Mouse (Mus musculus): ENCODE results near the gene Gdap1l1. TPM values are rescaled to one million over a fixed set of nuclear protein-coding genes. Genes with fewer than 3 reads are reported as not detected.

Gdap1l1 gene
- total and polyA plus RNA-seq, 3 experiments: 0.25 TPM; not detected in 2

- 55% methylated on average over 6 of the region's 6 CpGs for WGBS
Measured at GRCm38 (mm10) chr2:163467585-163467984, 29.3 kb downstream of the Gdap1l1 start.

GRCm38 (mm10) chr2:163468866-163469265 lies 30.6 kb downstream of the Gdap1l1 start:
- H3K36me3 ChIP-seq (ENCODE audit: control insufficient read depth, insufficient read depth, low read length): peaks cover 8% of the 10 kb centered on the region
- H3K4me1 ChIP-seq (ENCODE audit: control insufficient read depth, insufficient read depth, low read length): peaks cover 5% of the 10 kb centered on the region
- H3K79me2 ChIP-seq (replicated peaks; ENCODE audit: control insufficient read depth, insufficient read depth, low read length): 0 out of 2 replicates have a peak, but pooled peaks cover 1% of the 10 kb centered on the region
- no peaks in the 10 kb centered on the region for H3K27me3 ChIP-seq (ENCODE audit: control insufficient read depth, insufficient read depth, low read length)
- intact Hi-C loops (cut with DNase I): no loop called here
- no peak overlapping the region for H3K9ac ChIP-seq (ENCODE audit: low read depth, low read length)
- no peak for DNase-seq
- H3K4me3 ChIP-seq: no peak overlapping the region
- WGBS: 66% methylated on average over 6 of the region's 6 CpGs
- H3K27ac ChIP-seq: peak overlapping the region; percentile 98
- TF ChIP-seq POLR2A (IDR thresholded peaks at IDR 0.05; ENCODE audit: insufficient read depth, low read depth, low read length): no peak
- TF ChIP-seq EP300 (IDR thresholded peaks at IDR 0.05; ENCODE audit: insufficient read depth, low read depth, low read length): no peak
- TF ChIP-seq CTCF (IDR thresholded peaks at IDR 0.05): no peak

More at GRCm38 (mm10) chr2:163467585-163467984, 29.3 kb downstream of the Gdap1l1 start:
- peaks cover 5% of the 10 kb centered on the region for H3K4me1 ChIP-seq (ENCODE audit: control insufficient read depth, insufficient read depth, low read length)
- H3K9ac ChIP-seq (ENCODE audit: low read depth, low read length): no peak overlapping the region
- no peak for TF ChIP-seq EP300 (IDR thresholded peaks at IDR 0.05; ENCODE audit: insufficient read depth, low read depth, low read length)
- TF ChIP-seq CTCF (IDR thresholded peaks at IDR 0.05): no peak
- TF ChIP-seq POLR2A (IDR thresholded peaks at IDR 0.05; ENCODE audit: insufficient read depth, low read depth, low read length): no peak
- H3K27ac ChIP-seq: peak overlapping the region; percentile 98
- no peak for DNase-seq
- intact Hi-C loops (cut with DNase I): no loop called here
- H3K36me3 ChIP-seq (ENCODE audit: control insufficient read depth, insufficient read depth, low read length): peaks cover 8% of the 10 kb centered on the region
- H3K27me3 ChIP-seq (ENCODE audit: control insufficient read depth, insufficient read depth, low read length): no peaks in the 10 kb centered on the region
- 0 out of 2 replicates have a peak, but pooled peaks cover 1% of the 10 kb centered on the region for H3K79me2 ChIP-seq (replicated peaks; ENCODE audit: control insufficient read depth, insufficient read depth, low read length)
- H3K4me3 ChIP-seq: no peak overlapping the region

- Histone ChIP-seq H3K36me3 (ENCODE audit: control insufficient read depth, insufficient read depth, low read length) (peaks cover 8% of the 10 kb centered on the region), H3K27me3 (ENCODE audit: control insufficient read depth, insufficient read depth, low read length) (no peaks in the 10 kb centered on the region), H3K4me1 (ENCODE audit: control insufficient read depth, insufficient read depth, low read length) (peaks cover 3% of the 10 kb centered on the region; the same call in 1 of the 2 replicates), H3K9ac (ENCODE audit: low read depth, low read length) (no peak overlapping the region), H3K4me3 (no peak overlapping the region), H3K27ac (peak overlapping the region; percentile 98), H3K79me2 (replicated peaks; ENCODE audit: control insufficient read depth, insufficient read depth, low read length) (0 out of 2 replicates have a peak, but pooled peaks cover 1% of the 10 kb centered on the region)
- TF ChIP-seq EP300 (IDR thresholded peaks at IDR 0.05; ENCODE audit: insufficient read depth, low read depth, low read length) (no peak), POLR2A (IDR thresholded peaks at IDR 0.05; ENCODE audit: insufficient read depth, low read depth, low read length) (no peak), CTCF (IDR thresholded peaks at IDR 0.05) (no peak)
- intact Hi-C loops (cut with DNase I): no loop called here
- 92% methylated on average over 15 of the region's 15 CpGs for WGBS
- DNase-seq: peak in 1 of 2 experiments; percentile 27
Measured at GRCm38 (mm10) chr2:163469711-163470110, 31.4 kb downstream of the Gdap1l1 start.

GRCm38 (mm10) chr2:163471136-163471535 lies 32.9 kb downstream of the Gdap1l1 start:
- Histone ChIP-seq H3K9ac (ENCODE audit: low read depth, low read length) (peak overlapping the region; percentile 91; the same call in 1 of the 2 replicates), H3K4me1 (ENCODE audit: control insufficient read depth, insufficient read depth, low read length) (peaks cover 3% of the 10 kb centered on the region; the same call in 1 of the 2 replicates)

GRCm38 (mm10) chr2:163471710-163472465 lies 33.6 kb downstream of the Gdap1l1 start:
- intact Hi-C loops (cut with DNase I): loop anchor here (2.0 kb wide), 2 partner anchors 19 to 51 kb away; no protein-coding TSS in a partner anchor
- Histone ChIP-seq H3K27me3 (ENCODE audit: control insufficient read depth, insufficient read depth, low read length) (no peaks in the 10 kb centered on the region), H3K27ac (peak overlapping the region; percentile 98), H3K36me3 (ENCODE audit: control insufficient read depth, insufficient read depth, low read length) (peaks cover 8% of the 10 kb centered on the region), H3K4me1 (ENCODE audit: control insufficient read depth, insufficient read depth, low read length) (no peaks in the 10 kb centered on the region; the same call in 1 of the 2 replicates), H3K79me2 (replicated peaks; ENCODE audit: control insufficient read depth, insufficient read depth, low read length) (0 out of 2 replicates have a peak, but pooled peaks cover 1% of the 10 kb centered on the region), H3K4me3 (peak overlapping the region; percentile 79), H3K9ac (ENCODE audit: low read depth, low read length) (peak overlapping the region; percentile 91)
- 2% methylated on average over 36 of the region's 36 CpGs for WGBS
- TF ChIP-seq EP300 (IDR thresholded peaks at IDR 0.05; ENCODE audit: insufficient read depth, low read depth, low read length): no peak
- TF ChIP-seq POLR2A (IDR thresholded peaks at IDR 0.05; ENCODE audit: insufficient read depth, low read depth, low read length): no peak
- DNase-seq: peak in 1 of 2 experiments; percentile 41

More at GRCm38 (mm10) chr2:163471136-163471535, 32.9 kb downstream of the Gdap1l1 start:
- 43% methylated on average over 3 of the region's 3 CpGs for WGBS
- H3K79me2 ChIP-seq (replicated peaks; ENCODE audit: control insufficient read depth, insufficient read depth, low read length): 0 out of 2 replicates have a peak, but pooled peaks cover 1% of the 10 kb centered on the region
- H3K4me3 ChIP-seq: peak overlapping the region; percentile 79; the same call in 1 of the 2 replicates
- peak overlapping the region; percentile 98 for H3K27ac ChIP-seq
- intact Hi-C loops (cut with DNase I): no loop called here
- DNase-seq: peak; percentile 44 to 75
- peaks cover 8% of the 10 kb centered on the region for H3K36me3 ChIP-seq (ENCODE audit: control insufficient read depth, insufficient read depth, low read length)
- H3K27me3 ChIP-seq (ENCODE audit: control insufficient read depth, insufficient read depth, low read length): no peaks in the 10 kb centered on the region
- no peak for TF ChIP-seq POLR2A (IDR thresholded peaks at IDR 0.05; ENCODE audit: insufficient read depth, low read depth, low read length)
- peak; percentile 61; the same call in 1 of the 2 replicates for TF ChIP-seq EP300 (IDR thresholded peaks at IDR 0.05; ENCODE audit: insufficient read depth, low read depth, low read length)

All from heart, adult 2 months (tissue).